Mouse (Mus musculus): ENCODE measurements around the gene Kcna3. TPM values are rescaled to one million over a fixed set of nuclear protein-coding genes. Genes with fewer than 3 reads are reported as not detected.

Kcna3 gene
- polyA plus RNA-seq, 1 experiment from 2014 or later: 3.9 TPM

GRCm38 (mm10) chr3:107036458-107037039, 580 bp downstream of the Kcna3 start:
- ATAC-seq (ENCODE audit: low read depth): peak; percentile 78
- H3K4me1 ChIP-seq (replicated peaks): peaks cover 45% of the 10 kb centered on the region
- H3K27me3 ChIP-seq: peaks cover 12% of the 10 kb centered on the region
- H3K4me2 ChIP-seq: peak overlapping the region; percentile 92
- WGBS: under 1% methylated on average over 55 of the region's 55 CpGs
- no peaks in the 10 kb centered on the region for H3K36me3 ChIP-seq
- peak overlapping the region; percentile 66 for H3K4me3 ChIP-seq
- peak overlapping the region; percentile 78 for H3K9ac ChIP-seq
- H3K9me3 ChIP-seq: no peaks in the 10 kb centered on the region
- H3K27ac ChIP-seq (replicated peaks): peak overlapping the region; percentile 77

- peak overlapping the region; percentile 78 for H3K9ac ChIP-seq
- no peak for ATAC-seq (ENCODE audit: low read depth)
Measured at GRCm38 (mm10) chr3:107037105-107037504, 1.1 kb downstream of the Kcna3 start.

GRCm38 (mm10) chr3:107037536-107038155, 1.7 kb downstream of the Kcna3 start:
- ATAC-seq (ENCODE audit: low read depth): no peak
- peaks cover 12% of the 10 kb centered on the region for H3K27me3 ChIP-seq
- WGBS: 70% methylated on average over 16 of the region's 16 CpGs
- no peaks in the 10 kb centered on the region for H3K9me3 ChIP-seq
- H3K4me1 ChIP-seq (replicated peaks): peaks cover 48% of the 10 kb centered on the region
- no peaks in the 10 kb centered on the region for H3K36me3 ChIP-seq
- peak overlapping the region; percentile 92 for H3K4me2 ChIP-seq
- peak overlapping the region; percentile 66 for H3K4me3 ChIP-seq
- H3K9ac ChIP-seq: no peak overlapping the region
- no peak overlapping the region for H3K27ac ChIP-seq (replicated peaks)

More at GRCm38 (mm10) chr3:107037105-107037504, 1.1 kb downstream of the Kcna3 start:
- no peaks in the 10 kb centered on the region for H3K9me3 ChIP-seq
- peaks cover 12% of the 10 kb centered on the region for H3K27me3 ChIP-seq
- WGBS: 54% methylated on average over 12 of the region's 12 CpGs
- no peaks in the 10 kb centered on the region for H3K36me3 ChIP-seq
- no peak overlapping the region for H3K27ac ChIP-seq (replicated peaks)
- H3K4me2 ChIP-seq: peak overlapping the region; percentile 92
- H3K4me3 ChIP-seq: peak overlapping the region; percentile 66
- peaks cover 48% of the 10 kb centered on the region for H3K4me1 ChIP-seq (replicated peaks)

GRCm38 (mm10) chr3:107038156-107038536, 2.2 kb downstream of the Kcna3 start:
- Histone ChIP-seq H3K4me3 (peak overlapping the region; percentile 66), H3K4me1 (replicated peaks) (peaks cover 48% of the 10 kb centered on the region), H3K9me3 (no peaks in the 10 kb centered on the region), H3K27me3 (peaks cover 12% of the 10 kb centered on the region), H3K9ac (no peak overlapping the region), H3K27ac (replicated peaks) (no peak overlapping the region), H3K4me2 (peak overlapping the region; percentile 92), H3K36me3 (no peaks in the 10 kb centered on the region)
- no peak for ATAC-seq (ENCODE audit: low read depth)
- WGBS: 89% methylated on average over 6 of the region's 6 CpGs

- WGBS: 35% methylated on average over 10 of the region's 10 CpGs
- peaks cover 43% of the 10 kb centered on the region for H3K4me1 ChIP-seq (replicated peaks)
- no peaks in the 10 kb centered on the region for H3K36me3 ChIP-seq
- no peak for ATAC-seq (ENCODE audit: low read depth)
- H3K9me3 ChIP-seq: no peaks in the 10 kb centered on the region
- peak overlapping the region; percentile 92 for H3K4me2 ChIP-seq
- peaks cover 12% of the 10 kb centered on the region for H3K27me3 ChIP-seq
- 0 out of 2 replicates have a peak overlapping the region, but pooled peaks have one; percentile 43 for H3K9ac ChIP-seq
- no peak overlapping the region for H3K27ac ChIP-seq (replicated peaks)
- peak overlapping the region; percentile 66 for H3K4me3 ChIP-seq
Measured at GRCm38 (mm10) chr3:107038661-107039223, 2.8 kb downstream of the Kcna3 start.

- H3K4me1 ChIP-seq (replicated peaks): peaks cover 39% of the 10 kb centered on the region
- ATAC-seq (ENCODE audit: low read depth): no peak
- H3K36me3 ChIP-seq: no peaks in the 10 kb centered on the region
- H3K27me3 ChIP-seq: peaks cover 12% of the 10 kb centered on the region
- H3K9ac ChIP-seq: peak overlapping the region; percentile 43; the same call in 1 of the 2 replicates
- H3K4me2 ChIP-seq: peak overlapping the region; percentile 92
- H3K9me3 ChIP-seq: no peaks in the 10 kb centered on the region
- peak overlapping the region; percentile 66 for H3K4me3 ChIP-seq
- H3K27ac ChIP-seq (replicated peaks): no peak overlapping the region
Measured at GRCm38 (mm10) chr3:107039306-107039705, 3.3 kb downstream of the Kcna3 start.

GRCm38 (mm10) chr3:107040408-107040807, 4.4 kb downstream of the Kcna3 start:
- ATAC-seq (ENCODE audit: low read depth): no peak
- 90% methylated on average over 3 of the region's 3 CpGs for WGBS

GRCm38 (mm10) chr3:107041718-107042117, 5.7 kb downstream of the Kcna3 start:
- WGBS: 77% methylated on average over 1 of the region's 1 CpGs
- no peaks in the 10 kb centered on the region for H3K36me3 ChIP-seq
- no peak overlapping the region for H3K27ac ChIP-seq (replicated peaks)
- H3K27me3 ChIP-seq: peaks cover 12% of the 10 kb centered on the region
- H3K9me3 ChIP-seq: no peaks in the 10 kb centered on the region
- no peak overlapping the region for H3K4me3 ChIP-seq
- H3K4me2 ChIP-seq: peak overlapping the region; percentile 34
- peaks cover 37% of the 10 kb centered on the region for H3K4me1 ChIP-seq (replicated peaks)
- ATAC-seq (ENCODE audit: low read depth): no peak
- no peak overlapping the region for H3K9ac ChIP-seq

More at GRCm38 (mm10) chr3:107040408-107040807, 4.4 kb downstream of the Kcna3 start:
- peaks cover 39% of the 10 kb centered on the region for H3K4me1 ChIP-seq (replicated peaks)
- no peak overlapping the region for H3K27ac ChIP-seq (replicated peaks)
- H3K27me3 ChIP-seq: peaks cover 12% of the 10 kb centered on the region
- peak overlapping the region; percentile 21 for H3K4me3 ChIP-seq
- no peak overlapping the region for H3K9ac ChIP-seq
- peak overlapping the region; percentile 92 for H3K4me2 ChIP-seq
- no peaks in the 10 kb centered on the region for H3K36me3 ChIP-seq
- no peaks in the 10 kb centered on the region for H3K9me3 ChIP-seq

GRCm38 (mm10) chr3:107061468-107061867, 25.5 kb downstream of the Kcna3 start:
- H3K36me3 ChIP-seq: no peaks in the 10 kb centered on the region
- no peak overlapping the region for H3K4me2 ChIP-seq
- H3K4me1 ChIP-seq (replicated peaks): no peaks in the 10 kb centered on the region
- no peaks in the 10 kb centered on the region for H3K27me3 ChIP-seq
- no peak overlapping the region for H3K9ac ChIP-seq
- H3K4me3 ChIP-seq: no peak overlapping the region
- no peaks in the 10 kb centered on the region for H3K9me3 ChIP-seq
- no peak overlapping the region for H3K27ac ChIP-seq (replicated peaks)
- ATAC-seq (ENCODE audit: low read depth): no peak
- WGBS: 86% methylated on average over 1 of the region's 1 CpGs

- no peak for ATAC-seq (ENCODE audit: low read depth)
- Histone ChIP-seq H3K4me1 (replicated peaks) (no peaks in the 10 kb centered on the region), H3K9ac (no peak overlapping the region), H3K9me3 (no peaks in the 10 kb centered on the region), H3K36me3 (no peaks in the 10 kb centered on the region), H3K27ac (replicated peaks) (no peak overlapping the region), H3K27me3 (no peaks in the 10 kb centered on the region), H3K4me2 (no peak overlapping the region), H3K4me3 (no peak overlapping the region)
- 80% methylated on average over 1 of the region's 1 CpGs for WGBS
Measured at GRCm38 (mm10) chr3:107062771-107063170, 26.8 kb downstream of the Kcna3 start.

- H3K4me3 ChIP-seq: no peak overlapping the region
- H3K36me3 ChIP-seq: no peaks in the 10 kb centered on the region
- H3K4me2 ChIP-seq: no peak overlapping the region
- H3K27ac ChIP-seq (replicated peaks): no peak overlapping the region
- no peak overlapping the region for H3K9ac ChIP-seq
- no peaks in the 10 kb centered on the region for H3K4me1 ChIP-seq (replicated peaks)
- H3K9me3 ChIP-seq: no peaks in the 10 kb centered on the region
- WGBS: 61% methylated on average over 6 of the region's 6 CpGs
- peak; percentile 65; the same call in 1 of the 2 replicates for ATAC-seq (ENCODE audit: low read depth)
- no peaks in the 10 kb centered on the region for H3K27me3 ChIP-seq
Measured at GRCm38 (mm10) chr3:107065510-107066095, 29.6 kb downstream of the Kcna3 start.

- no peak overlapping the region for H3K27ac ChIP-seq (replicated peaks)
Measured at GRCm38 (mm10) chr3:107066165-107066850, 30.3 kb downstream of the Kcna3 start.

More at GRCm38 (mm10) chr3:107066165-107066850, 30.3 kb downstream of the Kcna3 start:
- ATAC-seq (ENCODE audit: low read depth): peak; percentile 40; the same call in 1 of the 2 replicates
- no peak overlapping the region for H3K4me2 ChIP-seq
- no peak overlapping the region for H3K9ac ChIP-seq
- no peaks in the 10 kb centered on the region for H3K27me3 ChIP-seq
- no peaks in the 10 kb centered on the region for H3K9me3 ChIP-seq
- no peaks in the 10 kb centered on the region for H3K36me3 ChIP-seq
- no peaks in the 10 kb centered on the region for H3K4me1 ChIP-seq (replicated peaks)
- 82% methylated on average over 7 of the region's 7 CpGs for WGBS
- no peak overlapping the region for H3K4me3 ChIP-seq

All from neural tube, embryonic 13.5 days (tissue).